Mouse (Mus musculus) liver, embryonic 14 days (tissue): Measurements from ENCODE around the gene Mrgprb8. TPM values are rescaled to one million over a fixed set of nuclear protein-coding genes. Genes with fewer than 3 reads are reported as not detected.

Experiments used
- polyA plus RNA-seq: library from polyadenylated mRNA; depleted of rRNA; stranded (reverse); fragments of >200 nt; gene quantifications from 2 replicates; pipeline ENCODE4 v1.2.3, GENCODE M21; 2012; rRNA removed

Gene Mrgprb8
- polyA plus RNA-seq, result not detected in 2 replicates

DNA sequence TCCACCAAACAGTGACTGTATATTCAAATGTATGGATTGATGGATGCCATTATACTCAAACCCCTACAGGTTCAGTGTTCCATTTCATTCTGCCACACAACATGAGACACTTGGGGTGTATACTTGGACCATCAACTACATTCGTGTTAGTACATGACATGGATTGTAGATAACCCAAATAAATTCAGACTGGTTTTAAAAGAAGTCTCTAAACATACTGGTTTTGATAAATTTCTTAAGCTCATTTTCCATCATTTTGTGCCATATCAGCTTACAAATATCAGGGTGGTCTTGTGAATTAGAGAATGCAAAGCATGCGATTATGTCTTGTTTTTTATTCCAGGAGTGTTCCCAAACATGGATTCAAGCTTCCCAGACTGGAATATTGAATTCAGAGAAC is at the start of gene Mrgprb8:
Gene Mrgprb8, plus strand, starts transcription at position 301 of the 400 bp plus-strand sequence.

Other genes with a start within 250 kb of the Mrgprb8 start
- gene Mrgprb5, start 219.5 kb upstream of the Mrgprb8 start, polyA plus RNA-seq, result not detected in 2 replicates
- gene Mrgprb4, start 189.2 kb upstream of the Mrgprb8 start, polyA plus RNA-seq, result not detected in 2 replicates
- not detected in 2 replicates for gene Mrgprb1, start 67.8 kb downstream of the Mrgprb8 start, polyA plus RNA-seq
- gene Mrgprx2, start 110.8 kb downstream of the Mrgprb8 start, polyA plus RNA-seq, result not detected in 2 replicates
- not detected in 2 replicates for gene Mrgprb2, start 169.6 kb downstream of the Mrgprb8 start, polyA plus RNA-seq